Mouse (Mus musculus) ES-Bruce4 (cell line): Measurements from ENCODE around the gene Gm49366. TPM values are rescaled to one million over a fixed set of nuclear protein-coding genes. Genes with fewer than 3 reads are reported as not detected.

Experiments used
- H3K27ac ChIP-seq: 2 replicates; pipeline ENCODE4 v1.5.1; 2012; ENCODE audit warnings: low read length, inconsistent platforms; ENCODE audit not compliant: insufficient read depth
- H3K27me3 ChIP-seq: 2 replicates; pipeline ENCODE4 v1.6.1; 2012; ENCODE audit warnings: mild to moderate bottlenecking, low read length, inconsistent platforms; ENCODE audit not compliant: control insufficient read depth, poor library complexity, insufficient read depth, severe bottlenecking
- H3K36me3 ChIP-seq: 2 replicates; pipeline ENCODE4 v1.6.1; 2012; ENCODE audit warnings: inconsistent platforms, mild to moderate bottlenecking, low read length, moderate library complexity; ENCODE audit not compliant: control insufficient read depth, poor library complexity, insufficient read depth, severe bottlenecking
- H3K4me1 ChIP-seq: one replicate; pipeline ENCODE4 v1.8.1; 2011; ENCODE audit warnings: low read length; ENCODE audit not compliant: control insufficient read depth, insufficient read depth
- H3K4me3 ChIP-seq: 2 replicates; pipeline ENCODE4 v1.5.1; 2011; ENCODE audit warnings: low read depth, mild to moderate bottlenecking, low read length
- H3K9ac ChIP-seq: 2 replicates; pipeline ENCODE4 v1.6.1; 2012; ENCODE audit warnings: low read depth, mild to moderate bottlenecking, inconsistent platforms; ENCODE audit not compliant: poor library complexity, severe bottlenecking
- H3K9me3 ChIP-seq: replicated peaks from 2 replicates; pipeline ENCODE4 v1.6.1; 2012; ENCODE audit warnings: mild to moderate bottlenecking, low read length, inconsistent platforms; ENCODE audit not compliant: control insufficient read depth, poor library complexity, insufficient read depth, severe bottlenecking
- CTCF ChIP-seq: IDR thresholded peaks from one replicate; pipeline ENCODE4 v1.8.1; 2011; ENCODE audit warnings: low read depth, low read length
- EP300 ChIP-seq: IDR thresholded peaks from 2 replicates; pipeline ENCODE4 v1.6.1; 2011; ENCODE audit warnings: low read depth, low read length; ENCODE audit not compliant: insufficient read depth
- POLR2A ChIP-seq: IDR thresholded peaks from one replicate; pipeline ENCODE4 v1.8.1; 2011; ENCODE audit warnings: low read length; ENCODE audit not compliant: insufficient read depth
- polyA plus RNA-seq: library from polyadenylated mRNA; stranded (reverse); fragments of >200 nt; gene quantifications from 2 replicates; pipeline ENCODE4 v1.2.4, GENCODE M21; 2011; ENCODE audit warnings: low read depth; ENCODE audit not compliant: missing spikeins, insufficient read depth, insufficient read length

The Gm49366 gene
- polyA plus RNA-seq, 1 experiment = not detected

- H3K9ac ChIP-seq = peak overlapping the region; percentile 48; the same call in 1 of the 2 replicates
- no peaks in the 10 kb centered on the region; the same call in 1 of the 2 replicates for H3K27me3 ChIP-seq
- no peak overlapping the region for H3K27ac ChIP-seq
- TF ChIP-seq CTCF (no peak), POLR2A (no peak), EP300 (no peak)
- H3K36me3 ChIP-seq = no peaks in the 10 kb centered on the region
- peaks cover 8% of the 10 kb centered on the region; the same call in 1 of the 2 replicates for H3K9me3 ChIP-seq
- H3K4me1 ChIP-seq = peaks cover 1% of the 10 kb centered on the region
- peak overlapping the region; percentile 49 for H3K4me3 ChIP-seq
These were observed 14.4 kb downstream of the Gm49366 start for GRCm38 (mm10) chr12:84053173-84053572.

DNA sequence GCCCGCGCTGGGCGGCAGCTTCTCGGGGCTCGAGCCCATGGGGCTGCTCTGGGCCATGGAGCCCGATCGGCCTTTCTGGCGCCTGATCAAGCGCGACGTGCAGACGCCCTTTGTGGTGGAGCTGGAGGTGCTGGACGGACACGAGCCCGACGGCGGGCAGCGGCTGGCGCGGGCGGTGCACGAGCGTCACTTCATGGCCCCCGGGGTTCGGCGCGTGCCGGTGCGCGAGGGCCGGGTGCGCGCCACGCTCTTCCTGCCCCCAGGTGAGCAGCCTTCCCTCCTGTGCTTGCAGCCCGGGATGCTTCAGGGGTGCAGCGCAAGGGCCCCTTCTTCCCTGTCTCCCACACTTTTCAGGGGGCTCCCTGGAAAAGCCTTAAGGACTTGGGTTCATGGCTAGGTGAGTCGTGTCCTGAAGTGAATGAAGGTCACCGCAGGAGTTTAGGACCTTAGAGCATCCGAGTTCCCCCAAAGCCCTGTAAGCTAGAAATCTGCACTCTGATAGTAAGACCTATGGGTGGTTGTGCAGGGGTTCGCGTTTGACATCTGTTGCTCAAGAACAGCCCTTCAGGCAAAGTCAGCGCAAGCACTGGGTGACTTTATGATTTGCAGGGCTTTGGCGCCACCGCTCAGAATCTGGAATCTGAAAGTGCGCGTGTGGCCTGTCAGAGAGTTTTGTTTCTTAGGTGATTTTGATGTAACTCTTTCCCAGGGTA, 15.1 kb downstream of the Gm49366 start:
- Histone ChIP-seq H3K4me1 (peaks cover 1% of the 10 kb centered on the region), H3K9ac (peak overlapping the region; percentile 48), H3K4me3 (peak overlapping the region; percentile 59), H3K27ac (no peak overlapping the region), H3K9me3 (peaks cover 3% of the 10 kb centered on the region; the same call in 1 of the 2 replicates), H3K36me3 (no peaks in the 10 kb centered on the region), H3K27me3 (no peaks in the 10 kb centered on the region; the same call in 1 of the 2 replicates)
- TF ChIP-seq POLR2A (no peak), EP300 (no peak), CTCF (no peak)

DNA sequence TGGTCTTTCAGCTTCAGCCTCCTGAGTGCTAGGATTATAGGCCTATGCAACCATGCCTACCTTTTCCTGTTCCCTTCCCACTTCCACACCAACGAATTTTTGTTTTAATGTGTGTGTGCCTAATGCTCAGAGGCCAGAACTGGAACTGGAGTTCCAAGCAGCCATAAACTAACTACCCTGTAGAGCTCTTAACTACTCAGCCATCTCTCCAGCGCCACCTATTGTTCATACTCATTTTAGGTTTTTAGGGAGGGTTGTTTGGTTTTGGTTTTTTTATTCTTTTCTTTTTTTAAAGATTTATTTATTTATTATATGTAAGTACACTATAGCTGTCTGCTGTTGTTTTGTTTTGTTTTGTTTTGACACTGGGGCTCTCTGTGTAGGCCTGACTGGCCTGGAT, 22.2 kb downstream of the Gm49366 start:
- Histone ChIP-seq H3K4me1 (no peaks in the 10 kb centered on the region), H3K9ac (no peak overlapping the region), H3K27ac (no peak overlapping the region), H3K4me3 (no peak overlapping the region), H3K27me3 (no peaks in the 10 kb centered on the region), H3K36me3 (no peaks in the 10 kb centered on the region), H3K9me3 (no peaks in the 10 kb centered on the region)
- TF ChIP-seq EP300 = no peak
- no peak for TF ChIP-seq POLR2A
- no peak for TF ChIP-seq CTCF

DNA sequence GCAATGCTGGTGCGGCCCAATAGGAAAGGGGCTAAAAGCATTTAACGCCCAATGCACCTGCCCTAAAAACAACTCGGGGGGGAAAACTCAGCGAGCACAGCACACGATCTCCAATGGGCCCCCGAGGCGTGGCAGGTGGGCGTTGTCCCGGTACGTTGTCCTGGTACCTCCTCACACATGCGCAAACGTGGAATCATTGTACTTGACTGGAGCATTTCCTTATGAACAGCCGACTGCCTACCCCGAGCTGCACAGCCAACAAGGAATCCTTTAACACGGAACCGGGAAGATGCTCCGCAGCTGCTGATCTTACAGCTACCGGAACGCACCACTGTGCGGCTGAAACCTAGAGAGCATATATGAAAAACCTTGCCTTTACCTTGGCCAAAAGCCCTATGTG, 23.6 kb downstream of the Gm49366 start:
- H3K4me3 ChIP-seq = no peak overlapping the region
- TF ChIP-seq CTCF = no peak
- 0 out of 2 replicates have a peak, but pooled peaks have one; percentile 15 for TF ChIP-seq EP300
- no peaks in the 10 kb centered on the region; the same call in 1 of the 2 replicates for H3K27me3 ChIP-seq
- H3K27ac ChIP-seq = no peak overlapping the region
- H3K4me1 ChIP-seq = no peaks in the 10 kb centered on the region
- H3K9me3 ChIP-seq = no peaks in the 10 kb centered on the region
- H3K36me3 ChIP-seq = no peaks in the 10 kb centered on the region
- H3K9ac ChIP-seq = no peak overlapping the region

DNA sequence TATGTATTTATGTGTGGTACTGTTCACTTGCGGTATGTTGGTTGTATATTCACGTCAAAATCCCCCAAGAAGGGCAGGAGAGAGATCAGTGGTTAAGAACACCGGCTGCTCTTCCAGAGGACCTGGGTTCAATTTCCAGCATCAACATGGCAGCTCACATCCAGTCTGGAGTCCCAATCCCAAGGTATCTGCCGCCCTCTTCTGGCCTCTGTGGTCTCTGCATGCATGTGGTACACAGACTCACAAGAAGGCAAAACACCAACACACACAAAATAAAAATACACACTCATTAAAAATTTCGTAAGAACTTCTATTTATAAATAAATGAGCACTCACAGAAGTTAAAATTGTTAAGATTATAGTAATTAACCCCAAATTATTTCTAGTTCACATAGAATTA, 24.5 kb downstream of the Gm49366 start:
- H3K4me3 ChIP-seq = no peak overlapping the region

GRCm38 (mm10) chr12:84063833-84064232, 25.1 kb downstream of the Gm49366 start:
- no peak overlapping the region for H3K9ac ChIP-seq
- no peak overlapping the region for H3K4me3 ChIP-seq
- H3K4me1 ChIP-seq = no peaks in the 10 kb centered on the region
- H3K27ac ChIP-seq = no peak overlapping the region
- TF ChIP-seq POLR2A = no peak
- TF ChIP-seq EP300 = no peak
- TF ChIP-seq CTCF = no peak
- H3K36me3 ChIP-seq = no peaks in the 10 kb centered on the region
- no peaks in the 10 kb centered on the region for H3K9me3 ChIP-seq
- H3K27me3 ChIP-seq = no peaks in the 10 kb centered on the region; the same call in 1 of the 2 replicates

More for the DNA sequence above, 24.5 kb downstream of the Gm49366 start:
- Histone ChIP-seq H3K36me3 (no peaks in the 10 kb centered on the region), H3K27me3 (no peaks in the 10 kb centered on the region; the same call in 1 of the 2 replicates), H3K27ac (no peak overlapping the region), H3K9me3 (no peaks in the 10 kb centered on the region), H3K4me1 (no peaks in the 10 kb centered on the region), H3K9ac (no peak overlapping the region)
- TF ChIP-seq EP300 (no peak), POLR2A (no peak), CTCF (peak; percentile 92)
